Mouse (Mus musculus) lung, embryonic 16.5 days (tissue): Measurements from ENCODE around the gene Kdm6a. TPM values are rescaled to one million over a fixed set of nuclear protein-coding genes. Genes with fewer than 3 reads are reported as not detected.

ENCODE experiments used
- ATAC-seq: fragments of 200-750 bp; cut with Nextera tagmentation; 2 replicates; pipeline ENCODE4 v1.8.0; 2017; ENCODE audit warnings: low read depth, mild to moderate bottlenecking, moderate library complexity
- H3K27ac ChIP-seq: fragments of 300-500 bp; sonication (generic); 2 replicates; pipeline ENCODE4 v1.5.1; 2014; ENCODE audit warnings: mild to moderate bottlenecking, control low read depth, low read length
- H3K27me3 ChIP-seq: fragments of 300-500 bp; sonication (generic); 2 replicates; pipeline ENCODE4 v1.6.1; 2014; ENCODE audit warnings: low read depth, low read length, mixed read lengths; ENCODE audit not compliant: control insufficient read depth, insufficient read depth
- H3K36me3 ChIP-seq: fragments of 300-500 bp; sonication (generic); 2 replicates; pipeline ENCODE4 v1.6.1; 2014; ENCODE audit warnings: low read length; ENCODE audit not compliant: control insufficient read depth, insufficient read depth
- H3K4me1 ChIP-seq: fragments of 300-500 bp; sonication (generic); replicated peaks from 2 replicates; pipeline ENCODE4 v1.6.1; 2014; ENCODE audit warnings: low read length, mixed read lengths; ENCODE audit not compliant: control insufficient read depth, insufficient read depth
- H3K4me2 ChIP-seq: fragments of 300-500 bp; sonication (generic); 2 replicates; pipeline ENCODE4 v1.6.1; 2014; ENCODE audit warnings: low read depth, low read length, control low read depth
- H3K4me3 ChIP-seq: fragments of 300-500 bp; sonication (generic); 2 replicates; pipeline ENCODE4 v1.5.1; 2014; ENCODE audit warnings: mild to moderate bottlenecking, low read length, control low read depth
- H3K9ac ChIP-seq: fragments of 300-500 bp; sonication (generic); 2 replicates; pipeline ENCODE4 v1.6.1; 2014; ENCODE audit warnings: low read length, control low read depth
- H3K9me3 ChIP-seq: fragments of 300-500 bp; sonication (generic); 2 replicates; pipeline ENCODE4 v1.6.1; 2016; ENCODE audit warnings: low read length; ENCODE audit not compliant: control insufficient read depth
- WGBS: fragments of 180-500 bp; shearing (Covaris S2); extraction: QIAGEN DNeasy Blood & Tissue Kit; methylation state at CpG from one replicate; pipeline ENCODE4 v1.1.7; 2014; 5-methylcytosine and 5-hydroxymethylcytosine counted together
- polyA plus RNA-seq: library from polyadenylated mRNA; unstranded; fragments of >200 nt; fragmentation: Nextera tagmentation; extraction: Ambion mirVana; gene quantifications from 2 replicates; pipeline ENCODE4 v1.2.1, GENCODE M21; 2015

Gene Kdm6a
- 22.7 and 24.8 TPM in 2 replicates for polyA plus RNA-seq

DNA sequence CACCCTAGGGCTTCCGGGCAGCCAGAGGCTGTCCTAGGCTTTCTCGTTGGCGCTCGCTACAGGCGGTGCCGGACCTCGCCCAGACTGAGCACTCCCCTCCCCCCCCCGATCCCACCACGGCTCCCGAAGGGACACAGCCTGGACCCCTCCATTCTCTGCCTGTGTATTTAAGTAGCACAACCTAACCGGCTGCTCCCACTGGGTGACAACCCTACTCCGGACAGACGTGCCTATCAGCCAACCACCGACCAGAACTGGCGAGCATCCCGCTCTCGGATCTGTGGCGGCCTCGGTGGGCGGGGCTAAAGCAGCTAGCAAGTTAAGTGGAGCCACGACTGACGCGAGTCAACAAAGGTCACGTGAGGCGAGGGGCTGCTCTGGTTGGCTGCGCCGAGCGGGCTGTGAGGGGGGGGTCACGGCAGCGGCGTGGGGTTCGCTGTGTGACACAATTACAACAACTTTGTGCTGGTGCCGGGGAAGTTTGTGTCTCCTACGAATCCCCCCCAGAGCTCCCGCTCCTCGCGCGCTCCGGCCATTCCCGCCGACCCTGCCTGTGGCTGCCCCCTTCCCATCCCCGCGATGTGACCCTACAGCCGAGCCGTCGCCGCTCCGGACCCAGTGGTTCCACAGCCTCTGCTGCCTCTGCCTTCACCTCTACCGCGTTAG, at the start of gene Kdm6a:
Kdm6a (plus strand) TSS at position 384 of the 666 bp plus-strand sequence.
- H3K9me3 ChIP-seq: no peaks in the 10 kb centered on the region
- peak within 1 kb of the TSS; percentile 86 for H3K4me3 ChIP-seq
- peak within 1 kb of the TSS; percentile 93 for H3K9ac ChIP-seq
- no peaks in the 10 kb centered on the region for H3K27me3 ChIP-seq
- peak within 1 kb of the TSS; percentile 98 for H3K27ac ChIP-seq
- under 1% methylated on average over 42 of the region's 50 CpGs for WGBS
- H3K4me1 ChIP-seq: no peaks in the 10 kb centered on the region
- H3K4me2 ChIP-seq: peak within 1 kb of the TSS; percentile 80
- peak; percentile 99 for ATAC-seq
- H3K36me3 ChIP-seq: no peaks in the 10 kb centered on the region

DNA sequence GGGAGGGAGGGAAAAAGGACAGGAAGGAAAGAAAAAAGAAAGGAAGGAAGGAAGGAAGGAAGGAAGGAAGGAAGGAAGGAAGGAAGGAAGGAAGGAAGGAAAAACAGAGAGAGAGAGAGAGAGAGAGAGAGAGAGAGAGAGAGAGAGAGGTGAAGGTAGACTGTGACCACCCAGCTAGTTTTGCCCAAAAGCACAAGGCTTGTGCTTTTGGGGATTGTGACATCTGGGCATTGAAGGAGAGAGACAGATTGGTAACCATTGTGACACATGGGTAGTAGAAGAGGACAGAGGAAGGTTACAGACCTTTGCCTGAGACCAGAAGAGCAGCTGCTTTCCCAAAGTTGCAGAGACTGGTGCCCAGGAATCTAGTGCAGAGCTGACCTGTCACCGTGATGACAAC, 16.8 kb upstream of the Kdm6a start, which contains the start of gene Dusp21:
Dusp21 (plus strand) TSS at position 301 of the 400 bp plus-strand sequence.
- Histone ChIP-seq H3K9ac (no peak within 1 kb of the TSS), H3K4me3 (no peak within 1 kb of the TSS), H3K27me3 (no peaks in the 10 kb centered on the region), H3K27ac (no peak within 1 kb of the TSS), H3K4me2 (no peak within 1 kb of the TSS), H3K9me3 (no peaks in the 10 kb centered on the region), H3K36me3 (no peaks in the 10 kb centered on the region), H3K4me1 (no peaks in the 10 kb centered on the region)
- ATAC-seq: no peak
- WGBS: 90% methylated on average over 1 of the region's 1 CpGs

DNA sequence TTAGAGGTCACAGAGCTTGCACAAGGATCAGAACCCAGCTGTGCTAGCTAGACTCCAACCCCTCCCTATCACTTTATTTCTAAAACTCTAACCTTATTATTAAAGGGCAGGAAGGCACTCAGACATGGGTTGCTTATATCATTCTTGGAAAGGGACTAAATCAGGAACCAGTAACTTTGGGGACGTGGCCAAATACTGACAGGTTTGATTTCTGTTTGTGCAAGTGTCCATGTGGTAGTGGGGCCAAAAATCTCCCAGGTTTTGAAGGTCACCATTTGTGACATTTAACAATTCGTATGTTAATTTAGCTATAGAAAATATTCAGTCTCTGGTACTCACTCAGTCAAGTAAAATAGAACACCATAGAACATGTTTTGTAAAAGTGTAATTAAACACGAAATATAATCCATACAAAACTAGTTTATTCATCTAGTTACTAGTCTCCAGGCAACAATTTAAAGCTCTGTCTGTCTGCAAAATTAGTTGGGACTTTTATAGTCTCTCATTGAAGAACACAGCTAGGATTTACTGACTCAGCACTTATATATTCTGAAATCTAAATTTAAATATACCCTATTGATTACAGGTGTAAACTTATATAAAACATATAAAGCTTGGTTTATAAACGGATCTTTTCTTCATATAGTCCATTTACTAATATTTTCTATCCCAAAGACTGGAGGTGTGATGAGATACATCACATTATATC, 1.5 kb upstream of the Kdm6a start:
- 61% methylated on average over 4 of the region's 4 CpGs for WGBS
- peak overlapping the region; percentile 80 for H3K4me2 ChIP-seq
- no peak overlapping the region for H3K9ac ChIP-seq
- no peaks in the 10 kb centered on the region for H3K36me3 ChIP-seq
- no peaks in the 10 kb centered on the region for H3K4me1 ChIP-seq
- peak overlapping the region; percentile 65 for H3K4me3 ChIP-seq
- ATAC-seq: no peak
- H3K9me3 ChIP-seq: no peaks in the 10 kb centered on the region
- H3K27me3 ChIP-seq: no peaks in the 10 kb centered on the region
- H3K27ac ChIP-seq: no peak overlapping the region

DNA sequence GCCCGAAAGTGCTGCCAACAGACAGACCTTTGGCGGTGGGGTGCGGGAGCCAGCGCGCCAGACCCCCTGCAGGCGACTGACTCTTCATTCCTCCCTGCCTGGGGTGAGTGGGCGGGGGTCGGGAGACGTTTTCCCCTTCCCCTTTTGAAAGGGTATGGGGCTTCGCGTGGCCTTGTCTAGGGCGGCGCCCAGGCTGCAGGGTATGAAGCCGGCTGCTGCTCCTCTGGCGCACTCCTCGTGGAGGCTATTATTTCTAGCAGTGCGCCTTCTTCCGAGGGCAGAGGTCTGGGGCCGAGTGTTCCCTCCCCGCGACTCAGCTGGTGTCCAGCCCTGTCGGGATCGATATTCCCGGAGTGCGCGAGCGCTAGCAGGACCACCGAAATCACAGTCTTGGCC, 581 bp upstream of the Kdm6a start:
- H3K4me3 ChIP-seq: peak overlapping the region; percentile 65
- H3K4me1 ChIP-seq: no peaks in the 10 kb centered on the region
- WGBS: 0% methylated on average over 24 of the region's 28 CpGs
- H3K27ac ChIP-seq: peak overlapping the region; percentile 94
- no peaks in the 10 kb centered on the region for H3K9me3 ChIP-seq
- H3K9ac ChIP-seq: peak overlapping the region; percentile 84
- no peaks in the 10 kb centered on the region for H3K36me3 ChIP-seq
- no peaks in the 10 kb centered on the region for H3K27me3 ChIP-seq
- ATAC-seq: peak; percentile 66
- peak overlapping the region; percentile 80 for H3K4me2 ChIP-seq

DNA sequence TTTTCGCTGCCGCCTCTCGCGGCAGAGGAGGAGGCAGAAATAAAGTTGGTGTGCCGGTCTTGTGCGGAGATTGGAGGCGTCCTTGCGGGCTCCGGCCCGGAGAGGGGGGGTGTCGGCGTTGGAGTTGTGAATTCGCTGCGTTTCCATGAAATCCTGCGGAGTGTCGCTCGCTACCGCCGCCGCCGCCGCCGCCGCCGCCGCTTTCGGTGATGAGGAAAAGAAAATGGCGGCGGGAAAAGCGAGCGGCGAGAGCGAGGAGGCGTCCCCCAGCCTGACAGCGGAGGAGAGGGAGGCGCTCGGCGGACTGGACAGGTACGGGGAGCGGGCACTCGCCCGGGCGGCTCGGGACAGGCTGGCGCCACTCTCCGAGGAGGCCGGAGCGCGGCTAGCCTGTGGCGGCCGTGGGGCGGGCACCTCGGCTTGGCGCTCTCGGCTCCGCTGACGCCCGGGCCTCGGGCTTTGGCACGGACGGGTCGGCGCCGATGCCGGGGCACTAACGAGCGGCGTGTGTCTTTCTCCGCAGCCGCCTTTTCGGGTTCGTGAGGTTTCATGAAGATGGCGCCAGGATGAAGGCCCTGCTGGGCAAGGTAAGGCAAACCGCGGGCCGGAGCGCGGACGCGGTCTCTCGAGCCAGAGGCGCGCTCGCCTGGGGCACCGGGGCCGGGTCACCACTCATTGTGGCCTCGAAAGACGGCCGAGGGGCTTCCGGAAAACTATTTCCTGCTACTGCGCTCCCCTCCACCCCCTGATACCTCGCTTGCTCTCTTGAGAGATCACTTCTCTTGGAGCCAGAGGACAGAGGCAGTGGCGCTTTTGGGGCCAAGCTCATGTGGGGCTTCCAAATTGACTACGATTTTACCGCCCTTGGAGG, 721 bp downstream of the Kdm6a start:
- Histone ChIP-seq H3K36me3 (no peaks in the 10 kb centered on the region), H3K9me3 (no peaks in the 10 kb centered on the region), H3K4me2 (peak overlapping the region; percentile 56), H3K4me3 (peak overlapping the region; percentile 86), H3K9ac (peak overlapping the region; percentile 93), H3K4me1 (no peaks in the 10 kb centered on the region), H3K27me3 (no peaks in the 10 kb centered on the region), H3K27ac (peak overlapping the region; percentile 98)
- ATAC-seq: peak; percentile 23
- 0% methylated on average over 49 of the region's 95 CpGs for WGBS

DNA sequence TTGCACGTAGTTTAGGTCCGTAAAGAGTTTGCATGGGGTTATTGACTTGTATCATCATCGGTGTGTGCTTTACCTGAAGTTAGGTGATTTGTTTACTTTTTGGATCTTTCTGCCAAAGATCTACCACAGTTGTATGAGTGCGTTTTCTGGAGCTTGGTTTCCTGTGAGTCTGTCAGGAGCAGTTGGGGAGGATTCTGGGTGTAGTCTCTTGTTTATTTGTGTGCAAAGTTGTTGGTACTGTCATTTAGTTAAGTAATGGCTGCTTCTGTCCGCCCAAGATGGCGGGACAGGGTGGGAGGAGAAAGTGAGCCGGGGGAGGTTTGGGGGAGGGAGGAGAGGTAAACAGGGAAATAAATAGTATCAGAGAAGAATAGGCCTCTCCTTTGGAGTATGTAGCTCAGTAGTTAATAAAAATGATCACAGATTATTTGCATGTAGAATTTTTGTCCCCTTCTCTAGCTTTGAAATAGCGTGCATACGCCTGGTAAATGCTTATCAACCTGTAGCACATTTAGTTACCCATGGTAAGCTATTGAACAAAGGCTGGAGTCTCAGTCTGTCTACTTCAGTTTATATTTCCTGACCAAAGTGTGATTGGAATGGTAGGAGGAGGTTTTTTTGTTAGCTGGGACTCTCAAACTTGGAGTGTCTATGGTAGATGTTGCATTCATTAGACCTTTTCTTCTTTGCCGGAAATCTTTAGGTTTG, 1.7 kb downstream of the Kdm6a start:
- H3K27me3 ChIP-seq: no peaks in the 10 kb centered on the region
- no peaks in the 10 kb centered on the region for H3K4me1 ChIP-seq
- H3K4me3 ChIP-seq: peak overlapping the region; percentile 86
- H3K36me3 ChIP-seq: no peaks in the 10 kb centered on the region
- peak overlapping the region; percentile 93 for H3K9ac ChIP-seq
- no peak for ATAC-seq
- no peaks in the 10 kb centered on the region for H3K9me3 ChIP-seq
- under 1% methylated on average over 10 of the region's 10 CpGs for WGBS
- peak overlapping the region; percentile 56 for H3K4me2 ChIP-seq
- peak overlapping the region; percentile 98 for H3K27ac ChIP-seq

DNA sequence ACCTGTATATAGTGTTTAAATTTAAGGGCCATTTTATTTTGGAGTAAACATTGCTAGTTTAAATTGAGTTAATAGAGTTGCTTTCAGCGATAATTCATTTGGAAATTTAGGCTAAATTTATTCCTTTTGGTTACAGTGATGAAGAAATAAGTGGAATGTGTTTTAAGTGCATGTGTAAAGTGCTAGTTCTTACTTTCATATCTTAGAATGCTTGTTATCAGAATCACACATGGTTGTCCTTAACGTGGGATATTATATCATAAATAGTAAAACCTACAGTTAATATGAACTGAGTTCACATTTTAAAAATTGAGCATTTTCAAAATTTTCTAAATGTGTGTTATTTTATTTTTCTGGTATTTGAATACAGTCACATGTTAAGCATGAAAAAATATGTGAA, 2.7 kb downstream of the Kdm6a start:
- WGBS: 48% methylated on average over 2 of the region's 2 CpGs
- no peak overlapping the region for H3K9ac ChIP-seq
- ATAC-seq: no peak
- no peak overlapping the region for H3K27ac ChIP-seq
- no peaks in the 10 kb centered on the region for H3K27me3 ChIP-seq
- H3K4me3 ChIP-seq: no peak overlapping the region
- no peaks in the 10 kb centered on the region for H3K36me3 ChIP-seq
- H3K4me2 ChIP-seq: no peak overlapping the region
- H3K9me3 ChIP-seq: no peaks in the 10 kb centered on the region
- H3K4me1 ChIP-seq: no peaks in the 10 kb centered on the region

DNA sequence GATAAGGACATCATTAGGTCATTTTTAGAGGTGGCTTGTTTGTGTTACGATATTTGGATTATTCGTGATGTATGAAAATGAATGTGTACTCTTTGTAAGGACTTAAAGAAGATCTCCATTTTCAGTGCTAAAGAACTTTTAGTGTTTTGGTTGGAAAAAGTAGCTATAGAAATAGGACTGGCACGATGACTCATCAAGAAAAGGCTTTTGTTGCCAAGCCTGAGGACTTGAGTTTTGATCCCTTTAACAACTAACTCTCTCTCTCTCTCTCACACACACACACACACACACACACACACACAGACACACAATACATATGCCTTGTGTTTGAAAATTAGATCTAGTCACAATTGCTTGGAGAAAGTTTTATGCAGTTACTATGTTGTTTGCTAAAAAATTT, 4.6 kb downstream of the Kdm6a start:
- ATAC-seq: no peak
- no peak overlapping the region for H3K4me3 ChIP-seq
- H3K9ac ChIP-seq: no peak overlapping the region
- 59% methylated on average over 3 of the region's 3 CpGs for WGBS
- no peaks in the 10 kb centered on the region for H3K4me1 ChIP-seq
- H3K36me3 ChIP-seq: no peaks in the 10 kb centered on the region
- H3K4me2 ChIP-seq: no peak overlapping the region
- H3K27me3 ChIP-seq: no peaks in the 10 kb centered on the region
- H3K9me3 ChIP-seq: no peaks in the 10 kb centered on the region
- no peak overlapping the region for H3K27ac ChIP-seq
